ENCODE assay signal across 12 mouse cellular contexts in the genomic region with DNA sequence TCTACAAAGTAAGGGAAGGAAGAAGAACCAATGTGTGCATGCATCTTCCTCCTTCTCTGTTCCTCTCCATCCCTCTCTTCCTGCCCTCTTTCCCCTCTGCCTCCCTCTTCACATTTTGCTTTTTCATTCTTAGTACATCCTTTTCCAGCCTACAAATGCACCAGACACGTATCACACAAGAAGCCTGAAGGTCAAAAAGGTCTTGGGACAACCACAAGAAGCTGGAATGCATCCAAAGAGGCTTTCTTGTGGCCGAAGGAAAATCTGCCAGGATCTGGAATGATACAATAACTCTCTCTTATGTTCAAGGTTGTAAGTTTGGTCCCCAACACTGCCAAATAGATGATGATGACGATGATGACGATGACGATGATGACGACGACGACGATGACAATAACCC.
DNase-seq lines count a peak whose midpoint lies in the region; ATAC-seq and TF ChIP-seq lines count a peak whose summit lies in the region.
"Had no signal": no experiment of that assay in that cellular context is flagged by ENCODE, and none has a peak within 500 bp of the region (broad histone marks: within the 10 kb centered on the region; RNA-seq: fewer than 3 reads in every experiment).

No protein-coding gene starts in this region.

- no peak for DNase-seq in cerebellum, adult 2 months
- DNase-seq in cerebellum, adult 8-10 months: no peak
- peak; percentile 27 for DNase-seq in heart, embryonic 10.5 days (ENCODE audit: low spot score)
- no peak for DNase-seq in heart, postnatal 10 days
- no peak for DNase-seq in spleen, postnatal 36 days (ENCODE audit: low spot score in 2 of 2)
- DNase-seq in kidney, postnatal 25 days: no peak
- DNase-seq: thymus, postnatal 36 days had no signal

- ATAC-seq in midbrain, embryonic 16.5 days: no peak
- no peak for ATAC-seq in midbrain, embryonic 15.5 days (replicated peaks)
- ATAC-seq: liver, embryonic 12.5 days had no signal

- no peaks in the 10 kb centered on the region for H3K36me3 ChIP-seq in heart, embryonic 10.5 days
- no peaks in the 10 kb centered on the region for H3K36me3 ChIP-seq in midbrain, embryonic 16.5 days (ENCODE audit: control insufficient read depth, insufficient read depth, low read length)
- H3K36me3 ChIP-seq in midbrain, embryonic 15.5 days (replicated peaks): no peaks in the 10 kb centered on the region
- H3K36me3 ChIP-seq: liver, embryonic 12.5 days; lung, embryonic 15.5 days had no signal

- intact Hi-C loops in heart, postnatal 10 days (cut with DNase I): loop anchor here (2.0 kb wide), 2 partner anchors 212 to 284 kb away; no protein-coding TSS in a partner anchor

- H3K9ac ChIP-seq in midbrain, embryonic 16.5 days (ENCODE audit: low read depth, low read length): no peak overlapping the region
- H3K9ac ChIP-seq in midbrain, embryonic 15.5 days: no peak overlapping the region
- H3K9ac ChIP-seq: liver, embryonic 12.5 days; lung, embryonic 15.5 days had no signal

- 67% methylated on average over 9 of the region's 9 CpGs for WGBS in cerebellum, adult 2 months
- 90% methylated on average over 9 of the region's 9 CpGs for WGBS in heart, embryonic 10.5 days
- WGBS in midbrain, embryonic 16.5 days: 91% methylated on average over 9 of the region's 9 CpGs
- WGBS in midbrain, embryonic 15.5 days: 95% methylated on average over 9 of the region's 9 CpGs

- no peak overlapping the region for H3K4me3 ChIP-seq in cerebellum, adult 2 months (replicated peaks; ENCODE audit: insufficient read depth, low read depth, low read length)
- no peak overlapping the region for H3K4me3 ChIP-seq in heart, embryonic 10.5 days
- no peak overlapping the region for H3K4me3 ChIP-seq in midbrain, embryonic 16.5 days (ENCODE audit: low read depth, low read length)
- no peak overlapping the region for H3K4me3 ChIP-seq in midbrain, embryonic 15.5 days
- H3K4me3 ChIP-seq: liver, embryonic 12.5 days; lung, embryonic 15.5 days had no signal

- H3K27me3 ChIP-seq in cerebellum, adult 2 months (ENCODE audit: control insufficient read depth, insufficient read depth, low read length): no peaks in the 10 kb centered on the region
- no peaks in the 10 kb centered on the region for H3K27me3 ChIP-seq in heart, embryonic 10.5 days (ENCODE audit: insufficient read depth, poor library complexity, severe bottlenecking)
- H3K27me3 ChIP-seq in midbrain, embryonic 16.5 days (ENCODE audit: control insufficient read depth, insufficient read depth, low read depth, low read length): no peaks in the 10 kb centered on the region
- no peaks in the 10 kb centered on the region for H3K27me3 ChIP-seq in midbrain, embryonic 15.5 days (replicated peaks)
- H3K27me3 ChIP-seq: CH12.LX; liver, embryonic 12.5 days; lung, embryonic 15.5 days had no signal

- H3K9me3 ChIP-seq in heart, embryonic 10.5 days: no peaks in the 10 kb centered on the region
- no peaks in the 10 kb centered on the region for H3K9me3 ChIP-seq in midbrain, embryonic 16.5 days (replicated peaks; ENCODE audit: control insufficient read depth, low read length, poor library complexity, severe bottlenecking)
- no peaks in the 10 kb centered on the region for H3K9me3 ChIP-seq in midbrain, embryonic 15.5 days
- H3K9me3 ChIP-seq: liver, embryonic 12.5 days; lung, embryonic 15.5 days had no signal

- peak overlapping the region; percentile 87 for H3K27ac ChIP-seq in cerebellum, adult 2 months (ENCODE audit: insufficient read depth, low read length)
- no peak overlapping the region for H3K27ac ChIP-seq in heart, embryonic 10.5 days
- 0 out of 2 replicates have a peak overlapping the region, but pooled peaks have one; percentile 21 for H3K27ac ChIP-seq in midbrain, embryonic 16.5 days (ENCODE audit: low read length)
- no peak overlapping the region for H3K27ac ChIP-seq in midbrain, embryonic 15.5 days
- H3K27ac ChIP-seq: liver, embryonic 12.5 days; lung, embryonic 15.5 days had no signal

- TF ChIP-seq CTCF in cerebellum, adult 2 months (IDR thresholded peaks at IDR 0.05; ENCODE audit: borderline replicate concordance, insufficient read depth, low read depth, low read length): no peak

- peaks cover 30% of the 10 kb centered on the region for H3K4me1 ChIP-seq in cerebellum, adult 2 months (ENCODE audit: control insufficient read depth, insufficient read depth, low read length)
- H3K4me1 ChIP-seq in heart, embryonic 10.5 days: 0 out of 2 replicates have a peak, but pooled peaks cover 8% of the 10 kb centered on the region
- H3K4me1 ChIP-seq in midbrain, embryonic 16.5 days (ENCODE audit: control insufficient read depth, insufficient read depth, low read length): peaks cover 12% of the 10 kb centered on the region
- H3K4me1 ChIP-seq in midbrain, embryonic 15.5 days: peaks cover 11% of the 10 kb centered on the region
- H3K4me1 ChIP-seq: liver, embryonic 12.5 days had no signal

- no peak overlapping the region for H3K4me2 ChIP-seq in midbrain, embryonic 16.5 days (ENCODE audit: low read length)
- H3K4me2 ChIP-seq in midbrain, embryonic 15.5 days: no peak overlapping the region
- H3K4me2 ChIP-seq: liver, embryonic 12.5 days; lung, embryonic 15.5 days had no signal

- TF ChIP-seq POLR2A in cerebellum, adult 2 months (IDR thresholded peaks at IDR 0.05; ENCODE audit: borderline replicate concordance, insufficient read depth, low read length): no peak

Comparison
In these comparisons a context has a peak if more than half of its experiments do, and no peak if none do; other contexts are left out.
1. H3K27ac ChIP-seq: peak in cerebellum, adult 2 months (single experiment) and midbrain, embryonic 16.5 days (single experiment); none in heart, embryonic 10.5 days (single experiment) and midbrain, embryonic 15.5 days (single experiment).